Mouse (Mus musculus) CH12.LX (cell line): ENCODE results near the gene Dctn1.

Experiments
- CHD2 ChIP-seq: IDR thresholded peaks from 2 replicates; pipeline ENCODE4 v1.6.1; 2011; ENCODE audit warnings: low read length, improper control_type of control experiment
- CTCF ChIP-seq, 2 experiments: IDR thresholded peaks in 1 of 2; conservative IDR thresholded peaks in 1 of 2; 2 replicates each; pipeline ENCODE4 v1.5.1; 2011 to 2012; ENCODE audit warnings: low read depth in 2 of 2, low read length in 2 of 2, improper control_type of control experiment in 1 of 2, inconsistent platforms in 1 of 2, mild to moderate bottlenecking in 1 of 2, moderate library complexity in 1 of 2

- TF ChIP-seq CHD2 = no peak
- peak in 1 of 2 experiments; percentile 52; a peak in 2 of 4 replicates for TF ChIP-seq CTCF (conservative IDR thresholded peaks at IDR 0.05 in 1 of 2, IDR thresholded peaks at IDR 0.05 in 1 of 2; ENCODE audit: low read depth in 2 of 2, low read length in 2 of 2)
Observed at GRCm38 (mm10) chr6:83184858-83185435, 19.2 kb downstream of the Dctn1 start.
